ENCODE assay signal across 28 mouse cellular contexts in the genomic region with DNA sequence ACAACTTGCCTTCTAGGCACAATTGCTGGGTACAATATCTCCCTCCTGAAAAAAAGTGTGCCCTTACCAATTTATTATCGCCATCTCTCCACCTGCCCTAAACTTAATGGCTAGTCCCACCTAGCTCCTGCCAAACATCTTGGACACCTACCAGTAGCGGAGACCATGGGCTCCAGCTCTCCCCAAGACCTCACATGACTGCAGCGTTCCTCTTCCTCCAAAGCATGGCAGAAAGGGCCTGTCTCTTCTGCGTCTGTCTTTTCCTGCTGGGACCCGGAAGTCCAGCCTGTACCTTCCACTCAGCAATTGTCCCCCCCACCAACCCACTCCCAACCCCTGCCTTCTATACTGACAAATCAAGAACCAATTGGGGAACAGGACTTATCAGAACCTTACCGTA.
"Had no signal": no experiment of that assay in that cellular context is flagged by ENCODE, and none has a peak within 500 bp of the region (broad histone marks: within the 10 kb centered on the region; RNA-seq: fewer than 3 reads in every experiment).

No protein-coding gene starts in this region.

- H3K4me3 ChIP-seq: embryonic facial prominence, embryonic 10.5 days; embryonic facial prominence, embryonic 12.5 days; embryonic facial prominence, embryonic 13.5 days; embryonic facial prominence, embryonic 15.5 days; erythroblast, embryonic 14.5 days; forebrain, embryonic 10.5 days; forebrain, embryonic 12.5 days; forebrain, embryonic 13.5 days; forebrain, embryonic 15.5 days; gastrocnemius, adult 2 months; heart, adult 2 months had no signal

- H3K4me1 ChIP-seq: embryonic facial prominence, embryonic 10.5 days; embryonic facial prominence, embryonic 12.5 days; forebrain, embryonic 10.5 days had no signal

- ATAC-seq: forebrain, embryonic 13.5 days; forebrain, embryonic 14.5 days; forebrain, embryonic 15.5 days; forebrain, embryonic 16.5 days; forebrain, postnatal 0 days had no signal

- DNase-seq: cerebellum, adult 2 months; cerebellum, adult 8-10 months; cerebellum, adult 9-10 months; cerebellum, adult 9-11 months; cerebellum, postnatal 10 days; cerebellum, postnatal 14 days; cerebellum, postnatal 25 days; cerebellum, postnatal 36 days; embryo, embryonic 11 days; forebrain, postnatal 0 days; gastrocnemius, adult 2 months; gastrocnemius, postnatal 10 days; gastrocnemius, postnatal 14 days; gastrocnemius, postnatal 25 days; gastrocnemius, postnatal 36 days; heart, adult 18-20 months; heart, adult 2 months had no signal

- H3K9ac ChIP-seq: embryonic facial prominence, embryonic 12.5 days; embryonic facial prominence, embryonic 13.5 days; embryonic facial prominence, embryonic 15.5 days; forebrain, embryonic 12.5 days; forebrain, embryonic 13.5 days; forebrain, embryonic 15.5 days; forebrain, postnatal 0 days had no signal

- H3K9me3 ChIP-seq: embryonic facial prominence, embryonic 10.5 days; embryonic facial prominence, embryonic 12.5 days; embryonic facial prominence, embryonic 13.5 days; embryonic facial prominence, embryonic 15.5 days; forebrain, embryonic 10.5 days; forebrain, embryonic 12.5 days; forebrain, embryonic 13.5 days; forebrain, embryonic 15.5 days had no signal

- H3K4me2 ChIP-seq: embryonic facial prominence, embryonic 12.5 days; embryonic facial prominence, embryonic 13.5 days; embryonic facial prominence, embryonic 15.5 days; forebrain, embryonic 12.5 days; forebrain, embryonic 13.5 days; forebrain, embryonic 15.5 days had no signal

- H3K27me3 ChIP-seq: embryonic facial prominence, embryonic 12.5 days; embryonic facial prominence, embryonic 13.5 days; embryonic facial prominence, embryonic 15.5 days; forebrain, embryonic 12.5 days; forebrain, embryonic 13.5 days; forebrain, embryonic 15.5 days had no signal

- H3K27ac ChIP-seq: embryonic facial prominence, embryonic 10.5 days; embryonic facial prominence, embryonic 12.5 days; embryonic facial prominence, embryonic 13.5 days; embryonic facial prominence, embryonic 15.5 days; forebrain, embryonic 10.5 days; forebrain, embryonic 12.5 days; forebrain, embryonic 13.5 days; forebrain, embryonic 15.5 days; gastrocnemius, adult 2 months; heart, adult 2 months had no signal

- H3K36me3 ChIP-seq: embryonic facial prominence, embryonic 10.5 days; embryonic facial prominence, embryonic 12.5 days; embryonic facial prominence, embryonic 13.5 days; embryonic facial prominence, embryonic 15.5 days; forebrain, embryonic 10.5 days; forebrain, embryonic 12.5 days; forebrain, embryonic 15.5 days had no signal
